Mouse (Mus musculus): ENCODE results near the gene Izumo4. TPM values are rescaled to one million over a fixed set of nuclear protein-coding genes. Genes with fewer than 3 reads are reported as not detected.
A peak's percentile ranks its signal among the peaks of the same experiment; 100 is the strongest.

Gene Izumo4
- polyA plus RNA-seq, 1 experiment: 11.0 TPM

DNA sequence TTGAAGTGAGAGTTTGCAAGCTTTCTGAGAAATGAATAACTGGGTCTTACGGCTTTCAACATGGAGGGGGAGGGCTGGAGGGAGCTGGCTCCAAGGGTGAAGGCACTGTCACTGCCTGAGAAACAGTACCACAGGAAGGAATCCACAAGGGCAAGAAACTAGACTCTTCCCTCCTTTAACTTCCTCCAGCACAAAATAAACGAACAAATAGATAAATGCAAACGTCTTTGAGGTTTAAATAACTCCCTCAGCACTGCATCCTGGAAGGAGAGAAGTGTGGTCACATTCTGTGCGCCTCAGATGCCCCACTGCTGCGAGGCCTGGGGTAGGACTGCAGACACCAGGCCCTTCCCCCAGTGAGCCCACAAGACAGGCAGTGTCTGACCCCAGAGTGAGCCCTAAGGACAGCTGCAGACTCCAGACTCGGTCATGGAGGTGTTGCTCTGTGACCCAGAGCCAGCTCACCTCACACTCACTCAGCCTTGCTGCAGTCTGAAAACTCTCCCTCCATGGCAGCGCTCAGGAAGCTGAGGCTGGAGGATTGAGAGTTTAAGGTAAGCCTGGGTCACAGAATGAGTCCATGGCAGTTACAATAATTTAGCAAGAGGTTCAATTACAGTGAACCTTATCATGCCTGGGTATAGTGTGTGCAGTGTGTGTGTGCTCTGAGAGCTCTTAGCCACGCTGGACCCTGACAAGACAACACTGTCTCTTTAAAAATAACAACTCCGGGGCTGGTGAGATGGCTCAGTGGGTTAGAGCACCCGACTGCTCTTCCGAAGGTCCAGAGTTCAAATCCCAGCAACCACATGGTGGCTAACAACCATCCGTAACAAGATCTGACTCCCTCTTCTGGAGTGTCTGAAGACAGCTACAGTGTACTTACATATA lies 5.2 kb upstream of the Izumo4 start:
- TF ChIP-seq POLR2A (IDR thresholded peaks at IDR 0.05; ENCODE audit: borderline replicate concordance, low read depth, low read length) (no peak), CTCF (IDR thresholded peaks at IDR 0.05; ENCODE audit: low read depth, low read length) (no peak)
- peaks cover 65% of the 10 kb centered on the region for H3K4me1 ChIP-seq (ENCODE audit: control insufficient read depth, insufficient read depth, low read length)
- H3K4me3 ChIP-seq (ENCODE audit: insufficient read depth, low read length): peak overlapping the region; percentile 7; the same call in 1 of the 2 replicates

GRCm38 (mm10) chr10:80697393-80697787 lies 4.6 kb upstream of the Izumo4 start:
- TF ChIP-seq POLR2A (IDR thresholded peaks at IDR 0.05; ENCODE audit: borderline replicate concordance, low read depth, low read length) (no peak), CTCF (IDR thresholded peaks at IDR 0.05; ENCODE audit: low read depth, low read length) (no peak)
- Histone ChIP-seq H3K4me1 (ENCODE audit: control insufficient read depth, insufficient read depth, low read length) (peaks cover 62% of the 10 kb centered on the region), H3K27ac (ENCODE audit: insufficient read depth, low read depth, low read length) (no peak overlapping the region), H3K4me3 (ENCODE audit: insufficient read depth, low read length) (no peak overlapping the region)

More for the DNA sequence above, 5.2 kb upstream of the Izumo4 start:
- H3K27ac ChIP-seq (ENCODE audit: insufficient read depth, low read depth, low read length): peak overlapping the region; percentile 97

GRCm38 (mm10) chr10:80697812-80698211 lies 4.2 kb upstream of the Izumo4 start:
- TF ChIP-seq CTCF (IDR thresholded peaks at IDR 0.05; ENCODE audit: low read depth, low read length): no peak
- TF ChIP-seq POLR2A (IDR thresholded peaks at IDR 0.05; ENCODE audit: borderline replicate concordance, low read depth, low read length): no peak
- H3K27ac ChIP-seq (ENCODE audit: insufficient read depth, low read depth, low read length): no peak overlapping the region
- peaks cover 59% of the 10 kb centered on the region for H3K4me1 ChIP-seq (ENCODE audit: control insufficient read depth, insufficient read depth, low read length)
- no peak overlapping the region for H3K4me3 ChIP-seq (ENCODE audit: insufficient read depth, low read length)

- H3K27ac ChIP-seq (ENCODE audit: insufficient read depth, low read depth, low read length): no peak overlapping the region
- TF ChIP-seq CTCF (IDR thresholded peaks at IDR 0.05; ENCODE audit: low read depth, low read length) (no peak), POLR2A (IDR thresholded peaks at IDR 0.05; ENCODE audit: borderline replicate concordance, low read depth, low read length) (no peak)
- H3K4me3 ChIP-seq (ENCODE audit: insufficient read depth, low read length): no peak overlapping the region
- H3K4me1 ChIP-seq (ENCODE audit: control insufficient read depth, insufficient read depth, low read length): peaks cover 57% of the 10 kb centered on the region
These were observed 3.4 kb upstream of the Izumo4 start for GRCm38 (mm10) chr10:80698605-80699004.

- Histone ChIP-seq H3K27ac (ENCODE audit: insufficient read depth, low read depth, low read length) (no peak overlapping the region), H3K4me1 (ENCODE audit: control insufficient read depth, insufficient read depth, low read length) (peaks cover 43% of the 10 kb centered on the region), H3K4me3 (ENCODE audit: insufficient read depth, low read length) (peak overlapping the region; percentile 66; the same call in 1 of the 2 replicates)
- TF ChIP-seq CTCF (IDR thresholded peaks at IDR 0.05; ENCODE audit: low read depth, low read length): no peak
- no peak for TF ChIP-seq POLR2A (IDR thresholded peaks at IDR 0.05; ENCODE audit: borderline replicate concordance, low read depth, low read length)
These were observed 1.9 kb upstream of the Izumo4 start for GRCm38 (mm10) chr10:80700038-80700504.

- no peak for TF ChIP-seq POLR2A (IDR thresholded peaks at IDR 0.05; ENCODE audit: borderline replicate concordance, low read depth, low read length)
- no peak for TF ChIP-seq CTCF (IDR thresholded peaks at IDR 0.05; ENCODE audit: low read depth, low read length)
- H3K27ac ChIP-seq (ENCODE audit: insufficient read depth, low read depth, low read length): peak overlapping the region; percentile 53
- peaks cover 40% of the 10 kb centered on the region for H3K4me1 ChIP-seq (ENCODE audit: control insufficient read depth, insufficient read depth, low read length)
- peak overlapping the region; percentile 66 for H3K4me3 ChIP-seq (ENCODE audit: insufficient read depth, low read length)
These were observed 1.3 kb upstream of the Izumo4 start for GRCm38 (mm10) chr10:80700732-80701131.

GRCm38 (mm10) chr10:80702536-80703390 lies 779 bp downstream of the Izumo4 start:
- peak overlapping the region; percentile 55 for H3K27ac ChIP-seq (ENCODE audit: insufficient read depth, low read depth, low read length)
- peak overlapping the region; percentile 71 for H3K4me3 ChIP-seq (ENCODE audit: insufficient read depth, low read length)
- TF ChIP-seq CTCF (IDR thresholded peaks at IDR 0.05; ENCODE audit: low read depth, low read length) (no peak), POLR2A (IDR thresholded peaks at IDR 0.05; ENCODE audit: borderline replicate concordance, low read depth, low read length) (no peak)
- peaks cover 23% of the 10 kb centered on the region for H3K4me1 ChIP-seq (ENCODE audit: control insufficient read depth, insufficient read depth, low read length)

DNA sequence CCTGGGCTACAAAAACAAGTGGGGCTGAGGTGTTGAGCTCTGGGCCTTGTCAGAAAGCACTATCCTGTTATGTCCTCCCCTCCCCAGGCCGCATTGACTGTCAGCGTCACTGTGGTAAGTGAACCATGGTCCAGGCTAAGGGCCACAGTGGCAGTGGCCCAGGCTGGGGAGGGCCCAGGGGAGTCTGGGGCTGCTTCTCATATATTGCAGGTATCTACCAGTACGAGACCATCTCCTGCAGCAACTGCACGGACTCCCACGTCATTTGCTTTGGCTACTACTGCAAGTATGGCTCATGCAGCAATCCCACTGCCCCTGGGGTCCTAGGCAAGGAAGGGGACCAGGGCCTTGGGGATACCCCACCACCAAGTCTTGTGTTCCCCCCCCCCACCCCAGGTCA lies 1.7 kb downstream of the Izumo4 start:
- Histone ChIP-seq H3K4me3 (ENCODE audit: insufficient read depth, low read length) (peak overlapping the region; percentile 71; the same call in 1 of the 2 replicates), H3K27ac (ENCODE audit: insufficient read depth, low read depth, low read length) (no peak overlapping the region), H3K4me1 (ENCODE audit: control insufficient read depth, insufficient read depth, low read length) (peaks cover 15% of the 10 kb centered on the region)
- no peak for TF ChIP-seq CTCF (IDR thresholded peaks at IDR 0.05; ENCODE audit: low read depth, low read length)
- TF ChIP-seq POLR2A (IDR thresholded peaks at IDR 0.05; ENCODE audit: borderline replicate concordance, low read depth, low read length): no peak

DNA sequence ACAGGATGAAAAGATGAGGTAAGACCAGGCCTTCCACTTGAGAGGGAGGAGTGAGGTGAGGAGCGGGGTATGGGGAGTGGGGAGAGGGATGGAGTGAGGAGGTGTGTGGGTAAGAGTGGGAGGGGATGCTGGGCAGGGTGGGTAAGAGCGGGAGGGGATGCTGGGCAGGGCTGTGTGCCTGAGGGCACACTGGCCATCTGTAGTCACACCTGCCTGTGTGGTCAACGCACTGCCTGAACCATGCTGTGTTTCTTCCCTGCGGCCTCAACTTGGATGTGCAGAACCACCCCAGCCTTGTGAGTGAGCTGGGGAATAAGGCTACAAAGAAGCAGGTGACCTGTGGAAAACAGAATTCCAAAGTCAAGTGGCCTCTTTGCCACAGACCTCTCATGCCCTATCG lies 2.4 kb downstream of the Izumo4 start:
- no peak overlapping the region for H3K27ac ChIP-seq (ENCODE audit: insufficient read depth, low read depth, low read length)
- H3K4me1 ChIP-seq (ENCODE audit: control insufficient read depth, insufficient read depth, low read length): peaks cover 13% of the 10 kb centered on the region
- TF ChIP-seq CTCF (IDR thresholded peaks at IDR 0.05; ENCODE audit: low read depth, low read length) (no peak), POLR2A (IDR thresholded peaks at IDR 0.05; ENCODE audit: borderline replicate concordance, low read depth, low read length) (no peak)
- no peak overlapping the region for H3K4me3 ChIP-seq (ENCODE audit: insufficient read depth, low read length)

Measured in bone marrow macrophage, adult 2 months (primary cell).